Mouse (Mus musculus): ENCODE results near the gene Lhx3.

Lhx3 gene

GRCm38 (mm10) chr2:26208126-26208789 is at the start of gene Lhx3:
Gene Lhx3 (minus strand): TSS chr2:26208289.
- DNase-seq (ENCODE audit: low spot score in 2 of 2), result peak in 1 of 2 experiments; percentile 35

DNA sequence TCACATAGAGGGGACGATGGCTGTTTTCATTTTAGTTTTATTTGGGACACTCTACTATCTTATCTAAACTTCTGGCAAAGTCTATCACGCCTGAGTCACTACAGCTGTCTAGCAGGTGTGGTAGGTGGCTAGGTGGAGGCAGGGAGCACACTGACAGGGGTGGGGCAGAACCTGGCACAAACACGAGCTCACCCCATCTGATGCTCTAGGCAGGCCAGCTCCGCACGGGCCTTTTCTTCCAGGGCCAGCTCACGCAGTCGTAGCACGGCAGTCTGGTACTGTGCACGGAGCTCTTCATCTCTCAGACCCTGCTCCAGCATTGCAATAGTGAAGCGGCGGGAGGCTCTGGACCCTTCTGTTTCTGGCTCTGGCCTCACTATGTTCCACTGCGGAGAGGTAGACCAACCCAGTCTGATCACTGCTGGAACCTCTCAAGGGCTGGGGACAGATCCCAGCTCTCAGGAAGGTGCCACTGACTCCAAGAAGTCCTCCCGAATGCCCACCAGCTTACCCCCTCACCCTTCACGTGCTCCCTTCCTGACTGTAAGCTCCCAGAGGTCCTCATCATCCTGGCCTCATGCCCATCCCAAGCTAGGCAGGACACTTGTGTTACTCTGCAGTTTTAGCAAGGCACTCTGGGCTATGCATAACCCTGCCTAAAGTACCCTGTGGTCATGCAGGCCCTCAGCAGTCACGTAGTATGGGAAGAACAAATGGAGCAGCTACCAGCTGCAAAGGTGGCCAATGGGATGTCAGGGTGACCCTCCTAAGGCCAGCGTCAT is 49.4 kb upstream of the Lhx3 start:
- DNase-seq (ENCODE audit: low spot score in 2 of 2), result no peak

DNA sequence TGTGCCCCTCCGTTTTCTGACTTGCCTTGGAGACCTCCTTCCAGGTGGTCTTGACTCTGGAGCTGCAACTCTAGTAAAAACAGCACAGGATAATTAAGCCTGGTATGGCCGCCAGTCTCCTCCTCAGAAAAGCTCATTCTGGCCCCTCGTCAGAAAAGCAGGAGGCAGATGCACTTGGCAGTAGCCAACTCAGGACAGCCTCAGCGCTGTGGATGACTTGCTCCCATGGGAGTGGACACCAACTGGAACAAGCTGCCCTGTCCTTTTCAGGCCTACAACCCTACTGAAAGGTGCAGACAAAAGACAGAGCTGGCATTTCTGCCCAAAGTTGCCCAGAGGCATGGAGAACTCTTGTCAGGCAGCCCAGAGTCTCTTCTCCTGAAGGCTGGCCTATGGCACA is 46.7 kb upstream of the Lhx3 start:
- DNase-seq (ENCODE audit: low spot score in 2 of 2), result no peak

GRCm38 (mm10) chr2:26252514-26253206 is 44.6 kb upstream of the Lhx3 start:
- DNase-seq (ENCODE audit: low spot score in 2 of 2), result no peak

DNA sequence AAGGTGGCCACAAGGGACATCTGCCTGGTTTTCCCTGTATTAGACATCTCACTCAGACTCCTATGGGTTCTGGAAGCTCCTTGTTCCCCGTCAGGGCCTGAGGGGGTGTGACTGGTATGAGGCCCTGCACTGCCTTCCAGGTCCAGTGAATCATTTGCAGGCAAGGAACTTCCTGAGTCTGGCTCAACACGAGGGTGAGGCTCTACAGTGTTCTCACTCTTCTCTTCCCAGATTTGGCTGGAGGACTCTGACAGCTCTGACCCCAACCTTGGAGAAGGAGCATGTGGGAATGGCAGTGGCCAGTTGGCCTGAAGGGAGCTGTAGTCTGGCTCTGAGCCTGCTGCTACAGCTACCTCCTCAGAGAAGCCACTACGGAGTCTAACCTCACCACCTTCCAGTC is 39.4 kb upstream of the Lhx3 start:
- DNase-seq (ENCODE audit: low spot score in 2 of 2), result no peak

DNA sequence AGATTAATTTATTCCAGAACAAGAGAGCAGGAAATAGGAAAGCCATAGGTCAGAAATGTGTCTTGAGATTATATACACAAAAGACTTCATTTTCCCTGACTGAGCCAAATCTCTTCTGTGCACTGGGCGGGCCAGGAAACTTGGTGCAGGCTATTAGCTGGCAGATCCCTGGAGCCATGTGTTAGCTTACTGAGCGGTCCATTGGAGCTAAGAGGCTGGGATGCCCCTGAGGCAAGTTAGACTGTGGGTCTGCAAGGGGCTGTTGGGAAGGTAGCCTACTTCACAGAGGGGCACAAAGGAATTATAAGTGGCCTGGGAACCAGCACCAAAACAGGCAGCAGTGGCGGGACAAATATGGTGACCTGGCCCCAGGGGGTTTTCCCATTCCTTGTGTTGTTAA is 32.8 kb upstream of the Lhx3 start:
- DNase-seq (ENCODE audit: low spot score in 2 of 2), result no peak

DNA sequence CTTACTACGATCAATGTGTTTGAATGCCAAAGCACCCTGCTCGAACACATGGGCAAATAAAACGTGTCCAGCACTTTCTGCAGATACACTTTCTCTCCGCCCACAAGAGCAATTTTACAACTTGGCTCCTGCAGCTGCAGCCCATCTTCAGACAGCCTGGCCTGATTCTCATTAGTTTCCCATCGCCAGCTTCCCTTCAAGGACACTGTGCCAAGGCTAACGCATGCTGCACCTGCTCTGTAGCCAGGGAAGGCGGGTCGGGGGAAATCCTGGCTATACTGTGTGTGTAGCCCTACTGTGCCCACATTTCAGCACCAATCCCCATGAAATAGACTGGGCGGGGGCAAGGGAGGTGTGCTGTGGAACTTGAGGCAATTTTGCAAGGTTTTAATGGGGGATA is 32.2 kb upstream of the Lhx3 start:
- DNase-seq (ENCODE audit: low spot score in 2 of 2), result no peak

DNA sequence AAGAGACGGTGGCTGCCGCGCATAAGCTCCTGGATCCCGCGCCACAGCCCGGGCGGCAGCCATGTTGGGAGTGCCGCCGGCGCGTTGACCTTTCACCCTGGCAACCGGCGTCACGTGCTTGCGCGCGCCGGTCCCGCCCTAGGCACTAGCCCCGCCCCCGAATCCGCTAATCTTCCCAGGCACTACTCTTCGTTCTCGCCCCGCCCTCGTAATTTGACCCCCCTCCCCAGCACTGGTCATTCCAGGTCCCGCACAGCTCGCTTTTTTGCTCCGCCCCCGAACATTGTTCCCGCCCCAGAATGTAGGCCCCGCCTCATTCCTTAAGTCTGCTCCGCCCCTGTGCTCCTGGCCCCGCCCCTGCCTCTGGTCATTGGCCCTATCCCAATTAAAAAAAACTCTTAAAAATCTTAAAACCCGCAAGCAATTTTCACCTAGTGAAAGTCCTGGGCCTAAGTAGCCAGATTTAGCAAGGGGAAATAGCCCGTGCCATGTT is 29.2 kb upstream of the Lhx3 start, which contains the start of gene Qsox2:
Gene Qsox2 (minus strand): TSS at position 236 of the 493 bp plus-strand sequence.
- DNase-seq (ENCODE audit: low spot score in 2 of 2), result peak; percentile 79 to 86

GRCm38 (mm10) chr2:26236681-26237289 is 28.7 kb upstream of the Lhx3 start:
- DNase-seq (ENCODE audit: low spot score in 2 of 2), result peak in 1 of 2 experiments; percentile 67

DNA sequence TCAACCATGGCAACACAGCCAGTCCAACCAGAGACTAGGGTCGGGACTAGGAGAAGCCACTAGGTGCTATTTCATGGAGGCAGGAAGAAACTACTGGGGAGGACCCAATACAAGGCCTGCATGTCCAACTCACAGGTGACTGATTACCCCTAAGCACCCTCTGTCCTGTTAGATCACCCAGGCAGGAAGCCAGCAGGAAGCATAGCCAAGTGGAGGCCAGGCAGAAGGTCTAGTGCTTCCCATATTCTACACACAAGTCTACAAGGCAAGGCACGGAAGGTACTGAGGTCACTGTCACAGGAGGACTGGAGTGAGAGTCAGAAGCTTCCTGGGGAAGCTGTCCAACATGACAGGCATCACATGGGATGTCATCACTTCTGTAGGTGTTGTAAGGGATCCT is 26.7 kb upstream of the Lhx3 start:
- no peak for DNase-seq (ENCODE audit: low spot score in 2 of 2)

DNA sequence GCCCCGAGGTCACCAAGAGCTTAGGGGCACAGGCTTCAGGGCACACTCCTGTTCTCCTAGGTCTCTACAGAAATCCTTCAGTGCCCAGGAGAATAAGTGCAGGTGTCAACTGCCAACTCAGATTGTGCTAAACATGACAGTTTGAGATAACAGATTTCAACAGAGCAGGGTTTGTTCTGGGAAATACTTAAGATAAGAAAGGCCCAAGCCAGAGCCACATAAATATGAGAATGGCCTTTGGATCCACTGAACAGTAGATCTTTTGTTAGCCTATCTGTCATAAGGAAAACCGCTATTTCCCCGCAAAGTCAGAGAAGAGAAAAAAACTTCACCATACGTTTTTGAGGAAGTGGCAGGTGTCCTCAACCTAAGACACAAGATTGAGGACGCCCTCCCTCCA is 26.2 kb upstream of the Lhx3 start:
- no peak for DNase-seq (ENCODE audit: low spot score in 2 of 2)

DNA sequence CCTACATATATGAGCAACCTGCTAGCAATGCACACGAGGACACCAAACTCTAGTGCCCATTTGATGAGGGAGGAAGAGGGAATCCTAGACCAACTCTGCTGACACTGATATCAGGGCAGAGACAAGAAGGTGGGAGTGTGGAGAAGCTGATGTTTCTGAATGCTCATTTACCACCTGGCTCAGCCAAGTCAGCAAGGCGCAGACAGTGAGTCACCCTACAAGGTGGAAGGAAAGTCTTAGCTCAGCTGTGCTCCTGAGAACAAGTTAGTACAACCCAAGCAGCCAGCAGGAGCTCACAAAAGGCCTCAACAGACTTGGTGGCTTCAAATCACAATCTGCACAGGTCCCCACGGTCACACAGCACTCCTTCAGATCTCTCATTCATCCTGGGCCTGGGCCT is 23.3 kb upstream of the Lhx3 start:
- peak in 1 of 2 experiments; percentile 8 for DNase-seq (ENCODE audit: low spot score in 2 of 2)

GRCm38 (mm10) chr2:26230253-26230652 is 22.2 kb upstream of the Lhx3 start:
- peak in 1 of 2 experiments; percentile 21 for DNase-seq (ENCODE audit: low spot score in 2 of 2)

- DNase-seq (ENCODE audit: low spot score in 2 of 2), result peak; percentile 40 to 50
These were observed 19.7 kb upstream of the Lhx3 start for GRCm38 (mm10) chr2:26227788-26228187.

DNA sequence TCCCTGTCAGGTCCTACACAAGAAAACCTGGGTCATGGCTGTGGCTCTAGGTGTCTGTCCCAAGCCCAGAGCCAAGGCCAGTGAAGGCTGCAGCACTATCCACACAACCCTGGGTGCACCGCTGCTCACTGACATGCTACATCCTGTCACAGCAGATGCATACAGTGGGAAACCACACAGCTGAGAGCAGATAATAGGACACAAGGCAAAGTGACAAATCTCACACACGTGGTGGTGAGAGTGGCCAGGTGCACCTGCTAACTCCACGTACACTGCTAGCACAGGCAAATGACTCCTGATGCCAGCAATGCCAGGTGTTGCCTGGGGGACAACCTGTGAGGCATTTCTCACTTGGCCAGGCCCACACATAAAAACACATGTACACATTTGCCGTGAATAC is 17.2 kb upstream of the Lhx3 start:
- no peak for DNase-seq (ENCODE audit: low spot score in 2 of 2)

- no peak for DNase-seq (ENCODE audit: low spot score in 2 of 2)
These were observed 15.9 kb upstream of the Lhx3 start for GRCm38 (mm10) chr2:26223961-26224360.

- DNase-seq (ENCODE audit: low spot score in 2 of 2), result no peak
These were observed 6.4 kb upstream of the Lhx3 start for GRCm38 (mm10) chr2:26214526-26214925.

GRCm38 (mm10) chr2:26209566-26209965 is 1.5 kb upstream of the Lhx3 start:
- DNase-seq (ENCODE audit: low spot score in 2 of 2), result no peak

DNA sequence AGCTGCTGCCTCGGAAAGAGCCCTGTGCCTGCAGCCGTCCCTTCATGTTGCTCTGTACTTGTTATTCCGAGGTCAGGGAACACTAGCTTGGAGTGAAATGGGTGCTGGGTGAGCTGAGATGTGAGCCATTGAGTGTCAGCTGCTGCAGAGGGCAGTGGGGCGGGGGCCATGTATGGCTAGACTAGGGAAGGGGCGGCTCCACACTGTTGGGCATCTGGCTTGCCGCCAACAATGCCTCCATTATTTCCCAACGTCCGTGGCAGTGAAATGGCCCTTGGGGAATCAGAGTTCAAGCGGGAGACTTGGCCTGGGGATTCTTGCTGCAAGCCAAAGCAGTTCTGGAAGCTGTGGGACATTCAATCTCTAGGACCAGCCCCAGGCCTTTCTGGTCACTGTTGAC is 530 bp downstream of the Lhx3 start:
- DNase-seq (ENCODE audit: low spot score in 2 of 2), result no peak

DNA sequence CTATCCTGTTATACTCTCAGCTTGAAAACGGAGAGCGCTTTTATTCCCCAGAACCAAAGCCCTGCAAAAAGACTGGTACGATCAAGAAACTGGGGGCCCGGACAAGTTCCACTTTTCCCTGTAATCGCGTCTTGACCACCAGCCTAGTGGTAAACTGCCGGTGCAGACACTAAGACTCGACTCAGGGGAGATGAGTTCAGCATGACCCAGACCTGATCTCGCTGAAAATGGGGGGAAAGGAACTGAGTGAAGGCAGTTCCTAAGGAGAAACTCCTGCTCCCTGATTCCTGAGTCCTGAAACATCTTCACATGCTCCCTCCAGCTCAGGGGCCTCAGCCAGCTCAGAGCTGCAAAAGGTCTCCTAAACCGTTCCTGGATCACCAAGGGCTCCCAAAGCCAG is 2.3 kb downstream of the Lhx3 start:
- no peak for DNase-seq (ENCODE audit: low spot score in 2 of 2)

DNA sequence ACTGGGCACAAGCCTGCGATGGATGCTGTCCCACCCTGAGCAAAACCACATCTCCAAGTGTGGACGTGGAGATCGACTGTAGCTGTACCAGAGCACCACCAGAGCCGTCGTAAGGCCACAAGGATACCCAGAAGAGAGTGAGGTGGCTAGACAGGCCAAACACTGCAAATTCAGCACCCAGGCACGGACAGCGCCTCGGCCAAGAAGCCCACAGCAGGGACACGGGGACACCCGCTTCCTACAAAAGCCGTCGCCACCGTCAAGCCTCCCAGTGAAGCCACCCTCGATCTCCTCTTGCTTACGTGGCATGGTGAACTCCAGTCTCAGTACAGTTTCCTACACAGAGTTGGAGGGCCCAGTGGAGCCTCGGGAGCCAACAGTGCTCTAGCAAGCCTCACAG is 3.0 kb downstream of the Lhx3 start:
- no peak for DNase-seq (ENCODE audit: low spot score in 2 of 2)

DNA sequence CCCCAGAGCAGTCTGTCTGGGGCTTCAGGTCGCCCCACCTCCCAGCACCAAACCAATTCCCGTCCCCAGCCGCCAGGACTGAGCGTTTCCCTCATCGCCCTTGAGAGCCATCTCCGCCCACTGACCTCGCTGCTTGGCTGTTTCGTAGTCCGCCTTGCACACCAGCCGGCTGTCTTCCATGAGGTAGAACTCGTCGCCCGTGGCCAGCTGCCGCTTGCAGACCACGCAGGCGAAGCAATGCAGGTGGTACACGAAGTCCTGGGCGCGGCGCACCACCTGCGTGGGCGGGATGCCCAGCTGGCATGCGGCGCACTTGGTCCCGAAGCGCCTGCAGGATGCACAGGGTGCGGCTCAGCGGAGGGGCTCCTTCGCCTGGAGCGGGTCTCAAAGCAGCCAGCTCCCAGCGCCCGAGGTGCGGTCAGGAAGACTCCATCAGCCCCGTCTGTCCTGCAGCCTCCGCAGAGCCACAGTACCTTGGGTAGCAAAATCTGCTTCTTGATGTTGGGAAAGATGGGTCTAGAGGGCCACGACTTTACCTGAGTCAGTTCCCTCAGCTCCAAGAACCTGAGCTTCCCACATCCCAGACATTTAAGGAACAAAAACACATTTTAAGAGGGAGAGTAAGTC is 5.1 kb downstream of the Lhx3 start:
- peak; percentile 20 to 51 for DNase-seq (ENCODE audit: low spot score in 2 of 2)
